19 mouse cellular contexts compared by ENCODE assay signal in the genomic region with DNA sequence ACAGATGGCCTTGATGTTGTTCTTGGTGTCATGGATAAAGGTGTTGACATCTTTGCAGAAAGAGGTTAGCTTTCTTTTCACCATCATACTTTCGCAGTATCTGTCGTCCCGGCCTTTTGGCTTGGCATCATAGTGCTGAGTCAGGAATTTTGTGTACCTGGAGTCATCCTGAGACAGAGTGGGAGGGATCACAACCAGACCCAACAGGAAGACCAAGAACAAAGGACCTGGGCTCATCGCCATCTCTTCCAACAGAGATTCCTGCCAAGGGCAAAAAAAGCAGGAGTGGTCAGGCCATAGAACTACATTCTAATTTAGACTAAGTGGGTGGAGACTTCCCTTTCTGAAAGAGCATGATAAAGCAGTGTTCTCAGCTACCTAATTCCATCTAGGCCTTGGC. TPM values are rescaled to one million over a fixed set of nuclear protein-coding genes. Genes with fewer than 3 reads are reported as not detected.
DNase-seq lines count a peak whose midpoint lies in the region; ATAC-seq and TF ChIP-seq lines count a peak whose summit lies in the region.
"Had no signal": no experiment of that assay in that cellular context is flagged by ENCODE, and none has a peak within 500 bp of the region (broad histone marks: within the 10 kb centered on the region; RNA-seq: fewer than 3 reads in every experiment).

No protein-coding gene starts in this region.

- H3K4me3 ChIP-seq in kidney, adult 2 months (ENCODE audit: insufficient read depth, low read depth, low read length), result no peak overlapping the region
- H3K4me3 ChIP-seq in kidney, embryonic 14.5 days (ENCODE audit: low read length), result no peak overlapping the region
- H3K4me3 ChIP-seq: embryonic facial prominence, embryonic 13.5 days; forebrain, embryonic 12.5 days; gastrocnemius, adult 2 months; hindbrain, embryonic 10.5 days; intestine, embryonic 15.5 days; limb, embryonic 12.5 days; stomach, embryonic 15.5 days had no signal

- 78% methylated on average over 4 of the region's 4 CpGs for WGBS in kidney, adult 2 months
- 94% methylated on average over 4 of the region's 4 CpGs for WGBS in kidney, embryonic 14.5 days

- no peak overlapping the region for H3K4me2 ChIP-seq in kidney, embryonic 14.5 days (replicated peaks; ENCODE audit: low read depth, low read length)
- H3K4me2 ChIP-seq: embryonic facial prominence, embryonic 13.5 days; forebrain, embryonic 12.5 days; intestine, embryonic 15.5 days; limb, embryonic 12.5 days; midbrain, embryonic 11.5 days; stomach, embryonic 15.5 days had no signal

- intact Hi-C loops in heart, postnatal 36 days (cut with DNase I), result no loop called here

- TF ChIP-seq POLR2A in kidney, adult 2 months (IDR thresholded peaks at IDR 0.05; ENCODE audit: low read depth, low read length), result no peak

- no peak overlapping the region for H3K27ac ChIP-seq in kidney, adult 2 months (ENCODE audit: insufficient read depth, low read depth, low read length)
- no peak overlapping the region for H3K27ac ChIP-seq in kidney, embryonic 14.5 days (ENCODE audit: low read depth, low read length)
- H3K27ac ChIP-seq: embryonic facial prominence, embryonic 13.5 days; forebrain, embryonic 12.5 days; gastrocnemius, adult 2 months; hindbrain, embryonic 10.5 days; intestine, embryonic 15.5 days; limb, embryonic 12.5 days; stomach, embryonic 15.5 days had no signal

- TF ChIP-seq CTCF in kidney, adult 2 months (conservative IDR thresholded peaks at IDR 0.05; ENCODE audit: insufficient read depth, insufficient read length, low read depth, low read length), result no peak

- no peaks in the 10 kb centered on the region for H3K9me3 ChIP-seq in kidney, embryonic 14.5 days (ENCODE audit: control insufficient read depth, low read length)
- H3K9me3 ChIP-seq: embryonic facial prominence, embryonic 13.5 days; forebrain, embryonic 12.5 days; hindbrain, embryonic 10.5 days; intestine, embryonic 15.5 days; limb, embryonic 12.5 days; stomach, embryonic 15.5 days had no signal

- ATAC-seq in kidney, embryonic 14.5 days (ENCODE audit: low FRiP score, low TSS enrichment), result no peak
- ATAC-seq: intestine, embryonic 15.5 days; liver, postnatal 0 days had no signal

- no peaks in the 10 kb centered on the region for H3K36me3 ChIP-seq in kidney, adult 2 months (ENCODE audit: control insufficient read depth, insufficient read depth, low read length)
- no peaks in the 10 kb centered on the region for H3K36me3 ChIP-seq in kidney, embryonic 14.5 days (ENCODE audit: control insufficient read depth, insufficient read depth, low read length)
- H3K36me3 ChIP-seq: embryonic facial prominence, embryonic 13.5 days; forebrain, embryonic 12.5 days; hindbrain, embryonic 10.5 days; intestine, embryonic 15.5 days; limb, embryonic 12.5 days; stomach, embryonic 15.5 days had no signal

- no peaks in the 10 kb centered on the region for H3K4me1 ChIP-seq in kidney, adult 2 months (ENCODE audit: control insufficient read depth, insufficient read depth, low read length)
- no peaks in the 10 kb centered on the region for H3K4me1 ChIP-seq in kidney, embryonic 14.5 days (ENCODE audit: control insufficient read depth, insufficient read depth, low read length)
- H3K4me1 ChIP-seq: embryonic facial prominence, embryonic 13.5 days; forebrain, embryonic 12.5 days; hindbrain, embryonic 10.5 days; intestine, embryonic 15.5 days; limb, embryonic 12.5 days; stomach, embryonic 15.5 days had no signal

- H3K27me3 ChIP-seq in kidney, adult 2 months (replicated peaks; ENCODE audit: control insufficient read depth, insufficient read depth, low read length), result no peaks in the 10 kb centered on the region
- no peaks in the 10 kb centered on the region for H3K27me3 ChIP-seq in kidney, embryonic 14.5 days (ENCODE audit: control insufficient read depth, insufficient read depth, low read length)
- H3K27me3 ChIP-seq: embryonic facial prominence, embryonic 13.5 days; forebrain, embryonic 12.5 days; intestine, embryonic 15.5 days; limb, embryonic 12.5 days; stomach, embryonic 15.5 days had no signal

- peak; percentile 77 for DNase-seq in kidney, adult 2 months
- DNase-seq in ZHBTc4 (ENCODE audit: low read depth, low spot score), result peak; percentile 90
- DNase-seq in heart, postnatal 36 days, result peak; percentile 32 to 40
- peak; percentile 58 for DNase-seq in lung, postnatal 36 days
- DNase-seq in cerebellum, adult 9-11 months, result no peak
- no peak for DNase-seq in right cerebral cortex, postnatal 36 days (ENCODE audit: low spot score in 2 of 2)
- DNase-seq: cerebellum, postnatal 14 days; gastrocnemius, adult 2 months; liver, postnatal 0 days; right cerebral cortex, postnatal 4 days had no signal

- H3K9ac ChIP-seq in kidney, embryonic 14.5 days (ENCODE audit: low read depth, low read length), result no peak overlapping the region
- H3K9ac ChIP-seq: embryonic facial prominence, embryonic 13.5 days; forebrain, embryonic 12.5 days; intestine, embryonic 15.5 days; limb, embryonic 12.5 days; liver, postnatal 0 days; stomach, embryonic 15.5 days had no signal

RNA-seq across cellular contexts. Expression of gene Ang2, which starts 3.3 kb away (rescaled TPM):
- not detected in 2 replicates for polyA plus RNA-seq in kidney, adult 2 months (2012; rRNA removed)
- not detected in 2 replicates for polyA plus RNA-seq in kidney, embryonic 14.5 days (2014; fragmentation: Nextera tagmentation; extraction: Ambion mirVana)
- not detected for total RNA-seq in heart, postnatal 36 days (2021)
- total RNA-seq: gastrocnemius, adult 2 months; layer of hippocampus, postnatal 25 days had no signal
- polyA plus RNA-seq: embryonic facial prominence, embryonic 13.5 days; forebrain, embryonic 12.5 days; hindbrain, embryonic 10.5 days; intestine, embryonic 15.5 days; limb, embryonic 12.5 days; liver, postnatal 0 days; midbrain, embryonic 11.5 days; stomach, embryonic 15.5 days had no signal

RNA-seq across cellular contexts. Expression of gene Ear14, which starts 7.5 kb away (rescaled TPM):
- not detected in 2 replicates for polyA plus RNA-seq in kidney, adult 2 months (2012; rRNA removed)
- polyA plus RNA-seq in kidney, embryonic 14.5 days (2014; fragmentation: Nextera tagmentation; extraction: Ambion mirVana), result not detected in 2 replicates
- total RNA-seq in heart, postnatal 36 days (2021), result not detected
- total RNA-seq: gastrocnemius, adult 2 months; layer of hippocampus, postnatal 25 days had no signal
- polyA plus RNA-seq: embryonic facial prominence, embryonic 13.5 days; forebrain, embryonic 12.5 days; hindbrain, embryonic 10.5 days; intestine, embryonic 15.5 days; limb, embryonic 12.5 days; liver, postnatal 0 days; midbrain, embryonic 11.5 days; stomach, embryonic 15.5 days had no signal

RNA-seq across cellular contexts. Expression of gene Rnase2b, which starts 33.6 kb away (rescaled TPM):
- polyA plus RNA-seq in kidney, adult 2 months (2012; rRNA removed), result not detected in 2 replicates
- polyA plus RNA-seq in kidney, embryonic 14.5 days (2014; fragmentation: Nextera tagmentation; extraction: Ambion mirVana), result not detected in 2 replicates
- not detected for total RNA-seq in heart, postnatal 36 days (2021)
- total RNA-seq: gastrocnemius, adult 2 months had no signal
- polyA plus RNA-seq: embryonic facial prominence, embryonic 13.5 days; forebrain, embryonic 12.5 days; hindbrain, embryonic 10.5 days; intestine, embryonic 15.5 days; limb, embryonic 12.5 days; liver, postnatal 0 days; midbrain, embryonic 11.5 days; stomach, embryonic 15.5 days had no signal

RNA-seq across cellular contexts. Expression of gene Rnase1, which starts 49.1 kb away (rescaled TPM):
- polyA plus RNA-seq in kidney, adult 2 months (2012; rRNA removed), result 0.25 and 0.39 TPM in 2 replicates
- polyA plus RNA-seq in kidney, embryonic 14.5 days (2014; fragmentation: Nextera tagmentation; extraction: Ambion mirVana), result 0.53 and 0.65 TPM in 2 replicates
- 1 to 10 TPM in 1 of 2 experiments, under 1 TPM in 1; 0.80 to 1.1 TPM for total RNA-seq in heart, postnatal 36 days (2021)
- total RNA-seq: gastrocnemius, adult 2 months had no signal
- polyA plus RNA-seq: embryonic facial prominence, embryonic 13.5 days; forebrain, embryonic 12.5 days; hindbrain, embryonic 10.5 days; limb, embryonic 12.5 days; midbrain, embryonic 11.5 days had no signal

Comparison
In these comparisons a context has a peak if more than half of its experiments do, and no peak if none do; other contexts are left out.
1. DNase-seq: peak in kidney, adult 2 months (single experiment), ZHBTc4 (single experiment), heart, postnatal 36 days (2 of 2) and lung, postnatal 36 days (single experiment); none in cerebellum, adult 9-11 months (single experiment) and right cerebral cortex, postnatal 36 days (0 of 2).